Mouse (Mus musculus) limb, embryonic 11.5 days (tissue): ENCODE results near the gene Cdh23. TPM values are rescaled to one million over a fixed set of nuclear protein-coding genes. Genes with fewer than 3 reads are reported as not detected.
A peak's percentile ranks its signal among the peaks of the same experiment; 100 is the strongest.

Source experiments
- ATAC-seq: fragments of 200-750 bp; cut with Nextera tagmentation; 2 replicates; pipeline ENCODE4 v1.8.0; 2017; ENCODE audit warnings: low read depth; ENCODE audit not compliant: insufficient number of reproducible peaks, low FRiP score, low TSS enrichment
- DNase-seq: peaks from one replicate; pipeline ENCODE4 v3.0.0-alpha.2; 2015; ENCODE audit warnings: low spot score
- H3K27ac ChIP-seq: fragments of 300-500 bp; sonication (generic); replicated peaks from 2 replicates; pipeline ENCODE4 v1.5.1; 2014; ENCODE audit warnings: low read depth, mild to moderate bottlenecking, low read length
- H3K27me3 ChIP-seq: fragments of 300-500 bp; sonication (generic); 2 replicates; pipeline ENCODE4 v1.6.1; 2014; ENCODE audit warnings: mild to moderate bottlenecking, low read length, mixed read lengths; ENCODE audit not compliant: control insufficient read depth, insufficient read depth
- H3K36me3 ChIP-seq: fragments of 300-500 bp; sonication (generic); 2 replicates; pipeline ENCODE4 v1.6.1; 2014; ENCODE audit warnings: mild to moderate bottlenecking, low read length, moderate library complexity, mixed read lengths; ENCODE audit not compliant: control insufficient read depth, insufficient read depth
- H3K4me1 ChIP-seq: fragments of 300-500 bp; sonication (generic); 2 replicates; pipeline ENCODE4 v1.6.1; 2014; ENCODE audit warnings: low read length, mixed read lengths; ENCODE audit not compliant: control insufficient read depth, insufficient read depth
- H3K4me2 ChIP-seq: fragments of 300-500 bp; sonication (generic); 2 replicates; pipeline ENCODE4 v1.6.1; 2014; ENCODE audit warnings: low read depth, mild to moderate bottlenecking, moderate library complexity; ENCODE audit not compliant: severe bottlenecking
- H3K4me3 ChIP-seq: fragments of 300-500 bp; sonication (generic); 2 replicates; pipeline ENCODE4 v1.5.1; 2014; ENCODE audit warnings: low read depth, low read length
- H3K9ac ChIP-seq: fragments of 300-500 bp; sonication (generic); 2 replicates; pipeline ENCODE4 v1.6.1; 2014; ENCODE audit warnings: mild to moderate bottlenecking, low read length
- H3K9me3 ChIP-seq: fragments of 300-500 bp; sonication (generic); 2 replicates; pipeline ENCODE4 v1.6.1; 2016; ENCODE audit warnings: low read length; ENCODE audit not compliant: control insufficient read depth
- WGBS: fragments of 180-500 bp; shearing (Covaris S2); extraction: QIAGEN DNeasy Blood & Tissue Kit; methylation state at CpG from one replicate; pipeline ENCODE4 v1.1.7; 2014; 5-methylcytosine and 5-hydroxymethylcytosine counted together
- polyA plus RNA-seq: library from polyadenylated mRNA; unstranded; fragments of >200 nt; fragmentation: Nextera tagmentation; extraction: Ambion mirVana; gene quantifications from 2 replicates; pipeline ENCODE4 v1.2.1, GENCODE M21; 2014

Cdh23 gene
- polyA plus RNA-seq, 1 experiment from 2014 or later = 0.16 TPM

DNA sequence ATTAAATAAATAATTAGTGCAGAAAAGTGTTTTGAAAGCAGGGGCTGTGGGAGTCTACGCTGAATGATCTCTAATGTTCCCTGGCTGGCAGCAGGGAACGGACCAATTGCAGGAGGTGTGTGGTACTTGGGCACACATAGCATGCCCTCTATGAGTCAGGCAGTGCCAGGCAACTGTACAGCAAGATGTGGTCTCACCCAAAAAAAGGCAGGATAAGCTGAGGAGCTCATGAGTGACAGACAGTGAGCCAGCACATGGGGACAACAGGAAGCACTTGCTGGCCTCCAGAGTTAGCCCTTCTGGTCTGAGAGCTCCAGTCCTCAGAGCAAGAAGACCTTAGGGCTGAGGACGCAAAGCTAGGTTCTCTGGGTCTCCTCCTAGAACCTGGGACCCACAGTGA lies 121.4 kb downstream of the Cdh23 start:
- Histone ChIP-seq H3K36me3 (no peaks in the 10 kb centered on the region), H3K4me3 (no peak overlapping the region), H3K9me3 (no peaks in the 10 kb centered on the region), H3K27me3 (no peaks in the 10 kb centered on the region), H3K4me2 (no peak overlapping the region), H3K4me1 (peaks cover 4% of the 10 kb centered on the region), H3K9ac (no peak overlapping the region), H3K27ac (no peak overlapping the region)
- no peak for ATAC-seq
- 87% methylated on average over 3 of the region's 3 CpGs for WGBS
- no peak for DNase-seq

- Histone ChIP-seq H3K4me1 (peaks cover 5% of the 10 kb centered on the region), H3K4me2 (no peak overlapping the region), H3K4me3 (no peak overlapping the region), H3K9me3 (no peaks in the 10 kb centered on the region), H3K36me3 (no peaks in the 10 kb centered on the region), H3K27me3 (no peaks in the 10 kb centered on the region), H3K9ac (no peak overlapping the region), H3K27ac (no peak overlapping the region)
- no peak for DNase-seq
- ATAC-seq = no peak
- 64% methylated on average over 4 of the region's 4 CpGs for WGBS
Observed at GRCm38 (mm10) chr10:60571491-60571890, 124.8 kb downstream of the Cdh23 start.

DNA sequence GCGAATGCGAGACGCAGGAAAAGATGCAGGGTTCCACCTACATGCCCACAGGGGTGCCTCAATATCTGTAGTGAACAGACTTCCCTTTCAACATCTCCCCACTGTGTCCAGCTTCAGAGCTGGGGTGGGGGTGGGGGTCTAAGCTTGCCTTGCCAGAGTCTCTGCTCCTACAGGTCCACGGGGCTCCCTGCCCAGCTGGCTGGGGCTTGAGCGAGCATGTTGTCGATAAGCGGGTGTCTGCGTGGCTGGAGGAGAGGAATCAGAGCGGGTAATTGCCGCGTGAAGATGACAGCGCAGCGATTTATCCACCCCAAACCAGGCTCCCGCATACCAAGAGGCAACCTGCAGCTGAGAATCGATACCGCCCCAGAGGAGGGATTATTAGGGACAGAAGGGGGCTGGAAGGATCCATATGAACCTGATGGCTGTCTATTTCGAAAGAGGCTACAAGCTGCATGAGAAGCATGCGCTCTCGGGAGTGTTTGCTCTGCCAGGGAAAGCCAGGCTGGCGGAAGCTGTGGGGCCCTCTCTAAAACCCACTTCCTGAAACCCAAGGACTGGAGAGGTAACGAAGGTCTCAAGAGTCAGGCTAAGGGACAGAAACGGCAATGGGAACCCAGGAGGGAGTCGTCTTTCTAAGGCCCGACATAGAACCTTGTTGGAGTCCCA lies 129.8 kb downstream of the Cdh23 start:
- 49% methylated on average over 24 of the region's 24 CpGs for WGBS
- Histone ChIP-seq H3K27ac (no peak overlapping the region), H3K36me3 (no peaks in the 10 kb centered on the region), H3K9ac (no peak overlapping the region), H3K9me3 (no peaks in the 10 kb centered on the region), H3K4me1 (peaks cover 7% of the 10 kb centered on the region), H3K4me2 (no peak overlapping the region), H3K27me3 (no peaks in the 10 kb centered on the region), H3K4me3 (no peak overlapping the region)
- no peak for DNase-seq
- ATAC-seq = no peak

DNA sequence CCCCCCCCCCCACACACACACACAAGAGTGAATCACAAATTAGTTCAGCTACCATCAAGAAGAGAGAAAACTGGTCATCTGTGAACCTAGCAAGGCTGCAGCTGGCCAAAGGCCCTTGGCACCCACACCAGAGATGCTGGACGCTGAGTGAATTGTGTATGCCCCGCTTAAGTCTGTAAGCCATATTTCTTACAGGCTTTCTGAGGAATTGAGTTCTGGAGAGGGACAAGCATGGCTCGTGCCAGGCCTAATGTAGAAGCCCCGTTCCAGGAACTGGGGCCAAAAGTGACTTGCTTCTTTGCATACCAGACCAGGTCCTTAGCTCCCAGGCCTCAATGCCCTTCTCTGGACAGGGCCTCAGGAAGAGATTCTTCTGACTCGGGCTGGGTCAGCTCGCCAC lies 132.2 kb downstream of the Cdh23 start:
- DNase-seq (no peak), ATAC-seq (no peak)
- no peaks in the 10 kb centered on the region for H3K27me3 ChIP-seq
- no peaks in the 10 kb centered on the region for H3K36me3 ChIP-seq
- WGBS = 74% methylated on average over 6 of the region's 6 CpGs
- H3K4me2 ChIP-seq = no peak overlapping the region
- no peak overlapping the region for H3K27ac ChIP-seq
- peaks cover 7% of the 10 kb centered on the region for H3K4me1 ChIP-seq
- H3K9ac ChIP-seq = no peak overlapping the region
- no peak overlapping the region for H3K4me3 ChIP-seq
- no peaks in the 10 kb centered on the region for H3K9me3 ChIP-seq

- Histone ChIP-seq H3K4me1 (peaks cover 7% of the 10 kb centered on the region), H3K36me3 (no peaks in the 10 kb centered on the region), H3K9me3 (no peaks in the 10 kb centered on the region), H3K27me3 (no peaks in the 10 kb centered on the region), H3K4me3 (no peak overlapping the region), H3K4me2 (no peak overlapping the region), H3K9ac (no peak overlapping the region), H3K27ac (no peak overlapping the region)
- 19% methylated on average over 7 of the region's 7 CpGs for WGBS
- peak; percentile 28 for DNase-seq
- no peak for ATAC-seq
Observed at GRCm38 (mm10) chr10:60562946-60563345, 133.3 kb downstream of the Cdh23 start.

- Histone ChIP-seq H3K4me2 (no peak overlapping the region), H3K27ac (no peak overlapping the region), H3K4me3 (no peak overlapping the region), H3K9me3 (no peaks in the 10 kb centered on the region), H3K4me1 (peaks cover 4% of the 10 kb centered on the region), H3K36me3 (no peaks in the 10 kb centered on the region), H3K27me3 (no peaks in the 10 kb centered on the region), H3K9ac (no peak overlapping the region)
- 21% methylated on average over 9 of the region's 9 CpGs for WGBS
- DNase-seq = no peak
- no peak for ATAC-seq
Observed at GRCm38 (mm10) chr10:60558491-60558927, 137.8 kb downstream of the Cdh23 start.

DNA sequence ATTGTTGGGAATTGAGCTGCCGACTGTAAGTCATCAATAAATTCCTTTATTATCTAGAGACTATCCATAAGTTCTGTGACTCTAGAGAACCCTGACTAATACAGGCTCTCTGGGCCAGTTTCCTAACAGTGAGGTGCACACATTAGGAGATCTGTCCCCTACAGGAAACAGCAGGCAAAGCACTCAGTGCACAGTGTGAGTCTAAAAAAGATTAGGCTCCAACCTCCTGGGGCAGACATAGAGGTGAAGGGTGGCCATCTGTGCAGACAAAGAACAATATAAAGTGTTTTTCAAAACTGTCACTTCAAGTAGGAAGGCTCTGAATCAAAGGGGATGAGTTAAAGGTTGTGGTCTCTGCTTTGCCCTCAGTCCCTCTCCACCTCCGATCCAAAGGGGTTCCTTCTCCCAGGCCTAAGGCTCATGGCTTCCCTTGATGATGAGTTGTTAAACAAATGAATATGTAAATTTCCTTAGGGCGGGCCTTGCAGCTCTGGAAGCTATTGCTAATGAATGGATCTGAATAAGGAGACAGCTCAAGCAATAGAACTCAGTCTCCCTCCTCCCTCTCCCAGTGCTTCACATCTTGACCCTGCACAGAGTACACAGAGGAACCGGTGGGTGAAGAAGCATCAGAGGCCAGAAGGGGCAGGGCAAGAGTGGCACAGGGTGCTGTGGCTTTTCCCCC lies 143.2 kb downstream of the Cdh23 start:
- Histone ChIP-seq H3K4me3 (no peak overlapping the region), H3K27ac (no peak overlapping the region), H3K27me3 (no peaks in the 10 kb centered on the region), H3K9me3 (no peaks in the 10 kb centered on the region), H3K4me1 (no peaks in the 10 kb centered on the region), H3K9ac (no peak overlapping the region), H3K36me3 (no peaks in the 10 kb centered on the region), H3K4me2 (no peak overlapping the region)
- WGBS = 54% methylated on average over 3 of the region's 4 CpGs
- DNase-seq = no peak
- no peak for ATAC-seq

DNA sequence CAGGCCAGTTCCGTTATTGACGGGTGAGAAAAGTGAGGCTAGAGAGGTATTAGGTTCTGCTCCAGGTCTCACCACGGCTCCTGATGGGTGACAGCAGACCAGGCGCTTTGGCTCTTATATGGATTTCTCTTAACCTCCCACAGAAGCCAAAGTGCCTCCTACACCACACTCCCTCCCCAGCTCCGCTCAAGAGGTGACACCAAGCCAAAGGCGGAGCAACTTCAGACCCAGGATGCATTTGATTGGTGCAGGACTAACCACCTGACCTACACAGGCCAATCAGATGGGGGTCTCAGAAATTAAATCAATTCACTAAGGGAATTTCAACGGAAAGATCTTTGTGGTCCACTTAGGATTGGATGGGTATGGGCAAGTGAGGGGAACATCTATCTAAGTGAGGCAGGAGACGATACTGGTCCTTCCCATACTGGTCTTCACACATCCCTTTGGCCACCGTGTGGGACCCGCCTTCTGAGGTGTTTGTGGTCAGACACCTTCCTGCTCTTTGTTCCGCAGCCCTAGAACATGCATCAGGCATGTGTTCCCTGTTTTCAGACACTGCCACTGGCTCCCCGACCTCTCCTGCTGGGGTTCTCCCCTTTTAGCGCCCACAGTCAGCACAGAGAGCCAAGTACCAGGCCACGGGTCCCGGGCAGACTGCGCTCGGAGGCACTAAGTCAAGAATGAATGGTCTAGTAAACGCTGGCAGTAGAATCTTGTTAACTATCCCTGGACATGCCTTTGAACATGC lies 157.0 kb downstream of the Cdh23 start:
- DNase-seq (no peak), ATAC-seq (no peak)
- H3K9me3 ChIP-seq = no peaks in the 10 kb centered on the region
- no peak overlapping the region for H3K9ac ChIP-seq
- H3K4me2 ChIP-seq = no peak overlapping the region
- 77% methylated on average over 18 of the region's 18 CpGs for WGBS
- no peaks in the 10 kb centered on the region for H3K36me3 ChIP-seq
- H3K4me3 ChIP-seq = no peak overlapping the region
- no peaks in the 10 kb centered on the region for H3K4me1 ChIP-seq
- no peak overlapping the region for H3K27ac ChIP-seq
- H3K27me3 ChIP-seq = no peaks in the 10 kb centered on the region
